Mouse (Mus musculus): ENCODE measurements at regions not wholly inside any gene's neighbourhood (a gene's known extent, or its start where the extent isn't known, plus 50 kb on each side); places are given as distances from the start of the nearest gene placed in this dataset.

DNA sequence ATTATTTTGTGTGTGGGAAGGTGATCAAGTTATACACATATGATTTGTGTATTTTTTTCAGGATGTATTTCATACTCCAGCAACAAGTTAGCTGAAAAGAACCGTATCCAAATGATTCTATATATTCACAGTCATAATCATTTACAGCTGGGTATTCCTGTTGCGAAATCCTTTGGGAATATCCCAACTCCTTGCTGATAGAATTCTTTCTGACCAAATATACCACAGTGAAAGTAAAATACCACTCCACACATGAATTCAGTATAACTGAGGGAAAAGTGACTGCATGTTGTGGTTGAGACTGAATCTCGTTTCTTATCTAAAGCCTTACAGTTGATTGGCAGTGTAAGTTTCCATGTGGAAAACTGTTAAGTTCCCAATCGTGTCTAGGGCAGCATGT is 145.1 kb upstream of the Ahr start:
- TF ChIP-seq CTCF (IDR thresholded peaks at IDR 0.05; ENCODE audit: low read depth) = no peak
- no peak for TF ChIP-seq EP300 (optimal IDR thresholded peaks at IDR 0.05)

All from stomach, postnatal 0 days (tissue).